Mouse (Mus musculus): Measurements from ENCODE around the gene Hsd3b7. TPM values are rescaled to one million over a fixed set of nuclear protein-coding genes. Genes with fewer than 3 reads are reported as not detected.
"Not testable (repeated sequence)": the region's sequence is repeated elsewhere in the genome, so short reads cannot be mapped to it uniquely, and the experiment has no call there.

The Hsd3b7 gene
- total RNA-seq, 2 experiments from 2014 or later = 26.8 to 31.3 TPM

GRCm38 (mm10) chr7:127773664-127774384, 26.6 kb upstream of the Hsd3b7 start:
- peak; percentile 45 for ATAC-seq (replicated peaks; ENCODE audit: poor library complexity)

GRCm38 (mm10) chr7:127775837-127776236, 24.6 kb upstream of the Hsd3b7 start:
- not testable (repeated sequence) for ATAC-seq (replicated peaks; ENCODE audit: poor library complexity)

GRCm38 (mm10) chr7:127776426-127776825, 24.0 kb upstream of the Hsd3b7 start, which contains the start of gene Setd1a:
Gene Setd1a (plus strand): TSS chr7:127776670.
- ATAC-seq (replicated peaks; ENCODE audit: poor library complexity) = peak; percentile 54

DNA sequence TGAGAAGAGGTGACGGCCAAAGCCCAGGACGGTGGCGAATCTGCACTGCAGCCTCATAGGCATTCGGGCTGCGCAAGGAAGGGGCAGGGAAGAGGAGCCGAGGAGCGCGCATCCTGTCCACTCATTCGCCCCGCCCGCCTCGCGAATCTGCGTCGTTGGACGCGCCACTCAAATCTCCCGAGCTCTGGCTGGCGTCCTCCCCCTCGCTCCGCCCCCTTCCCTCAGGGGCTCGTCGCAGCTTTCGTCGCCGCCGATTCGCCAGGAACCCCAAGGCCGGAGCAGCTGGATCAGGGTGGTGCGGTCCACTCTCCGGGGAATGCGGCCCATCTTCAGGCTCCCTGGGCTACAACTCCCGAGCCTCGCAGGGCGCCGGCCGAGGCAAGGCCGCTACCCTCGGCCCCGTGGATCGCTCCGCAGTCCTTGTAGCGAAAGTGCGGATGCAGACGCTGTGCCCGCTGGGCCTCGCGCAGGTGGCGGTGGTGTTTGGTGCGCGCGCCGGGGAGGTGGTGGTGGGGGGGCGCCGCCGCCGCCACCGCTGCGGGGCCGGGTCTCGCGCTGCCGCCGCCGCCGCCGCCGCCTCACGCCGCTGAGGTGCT, 23.4 kb upstream of the Hsd3b7 start:
- peak; percentile 85 for ATAC-seq (replicated peaks; ENCODE audit: poor library complexity)

DNA sequence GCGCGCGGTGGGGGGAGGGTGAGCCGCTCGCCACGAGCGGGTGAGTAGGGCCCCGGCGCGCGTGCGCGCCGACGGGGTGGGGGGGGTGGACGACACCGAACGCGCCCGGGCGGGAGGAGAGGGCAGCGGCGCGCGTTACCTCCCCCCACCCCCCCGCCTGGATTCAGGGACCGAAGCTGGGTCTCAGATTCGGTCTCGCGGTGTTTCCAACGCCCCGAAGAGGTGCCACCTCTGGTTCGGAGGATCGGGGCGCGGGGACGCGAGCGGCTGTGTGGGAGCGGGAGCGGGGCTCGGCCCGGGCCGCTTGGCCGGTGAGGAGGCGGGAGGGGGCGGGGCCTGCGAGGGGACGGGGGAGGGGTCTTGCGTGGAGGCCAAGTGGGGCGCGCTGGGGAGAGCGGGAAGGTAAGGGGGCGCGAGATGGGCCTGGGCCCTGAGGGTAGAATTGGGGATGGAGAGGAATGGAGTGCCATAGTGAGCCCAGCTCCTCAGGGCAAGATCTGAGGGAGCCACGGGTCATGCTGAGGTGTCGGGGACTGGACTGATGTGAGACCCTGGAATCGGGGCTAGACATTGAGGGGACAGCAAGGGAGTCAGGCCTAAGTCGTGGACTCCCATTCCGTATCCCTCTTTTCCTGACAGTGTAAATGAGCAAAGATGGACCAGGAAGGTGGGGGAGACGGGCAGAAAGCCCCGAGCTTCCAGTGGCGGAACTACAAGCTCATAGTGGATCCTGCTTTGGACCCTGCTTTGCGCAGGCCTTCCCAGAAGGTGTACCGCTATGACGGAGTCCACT, 22.7 kb upstream of the Hsd3b7 start:
- ATAC-seq (replicated peaks; ENCODE audit: poor library complexity) = peak; percentile 7

DNA sequence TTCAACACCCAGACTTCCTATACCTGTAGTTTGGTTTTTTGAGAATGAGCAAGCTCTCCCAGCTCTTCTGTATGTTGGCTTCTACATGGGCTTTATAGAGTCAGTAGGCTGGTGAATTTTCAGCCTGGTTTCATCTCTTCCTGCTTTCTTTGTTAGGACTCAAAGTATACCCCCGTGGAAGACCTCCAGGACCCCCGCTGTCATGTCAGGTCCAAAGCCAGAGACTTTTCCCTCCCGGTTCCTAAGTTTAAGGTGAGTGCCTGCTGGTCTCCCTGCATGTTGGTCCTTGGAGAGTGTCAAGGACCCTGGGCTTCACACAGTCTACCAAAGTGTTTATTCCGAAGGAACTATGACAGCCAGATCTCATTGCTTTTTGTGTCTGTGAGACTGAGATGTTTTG, 22.1 kb upstream of the Hsd3b7 start:
- no peak for ATAC-seq (replicated peaks; ENCODE audit: poor library complexity)

DNA sequence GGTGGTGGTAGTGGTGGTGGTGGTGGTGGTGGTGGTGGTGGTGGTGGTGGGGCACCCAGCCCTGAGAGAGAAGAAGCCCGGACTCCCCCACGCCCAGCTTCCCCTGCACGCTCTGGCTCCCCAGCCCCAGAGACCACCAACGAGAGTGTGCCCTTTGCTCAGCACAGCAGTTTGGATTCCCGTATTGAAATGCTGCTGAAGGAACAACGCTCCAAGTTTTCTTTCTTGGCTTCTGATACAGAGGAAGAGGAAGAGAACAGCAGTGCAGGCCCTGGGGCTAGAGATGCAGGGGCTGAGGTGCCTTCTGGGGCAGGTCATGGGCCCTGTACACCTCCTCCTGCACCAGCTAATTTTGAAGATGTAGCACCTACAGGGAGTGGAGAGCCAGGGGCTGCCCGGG, 15.1 kb upstream of the Hsd3b7 start, which contains the start of gene Gm49388:
Gene Gm49388 (plus strand): TSS at position 301 of the 400 bp plus-strand sequence.
- no peak for ATAC-seq (replicated peaks; ENCODE audit: poor library complexity)

DNA sequence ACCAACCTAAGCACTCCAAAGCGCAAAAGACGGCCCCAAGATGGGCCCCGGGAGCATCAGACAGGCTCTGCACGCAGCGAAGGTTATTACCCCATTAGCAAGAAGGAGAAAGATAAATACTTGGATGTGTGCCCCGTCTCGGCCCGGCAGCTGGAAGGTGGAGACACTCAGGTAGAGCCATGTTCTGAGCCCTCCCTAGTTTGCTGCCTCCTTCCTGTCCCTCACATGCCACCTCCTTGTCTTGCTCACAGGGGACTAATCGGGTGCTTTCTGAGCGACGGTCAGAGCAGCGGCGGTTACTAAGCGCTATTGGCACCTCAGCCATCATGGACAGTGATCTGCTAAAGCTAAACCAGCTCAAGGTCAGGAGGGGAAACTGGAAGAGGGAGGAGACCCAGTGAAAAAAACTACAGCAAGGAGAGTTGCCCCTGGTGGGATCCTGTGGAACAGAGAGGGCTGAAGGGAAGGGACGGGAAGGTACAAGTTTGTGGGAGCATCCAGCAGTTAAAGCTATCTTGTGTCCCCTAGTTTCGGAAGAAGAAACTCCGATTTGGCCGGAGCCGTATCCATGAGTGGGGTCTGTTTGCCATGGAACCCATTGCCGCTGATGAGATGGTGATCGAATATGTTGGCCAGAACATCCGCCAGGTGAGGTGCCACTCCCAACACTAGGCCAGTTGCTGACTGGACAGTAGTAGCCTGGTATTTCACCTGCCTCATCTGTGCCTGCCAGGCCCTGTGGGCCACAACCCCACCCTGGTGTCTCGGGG, 3.1 kb upstream of the Hsd3b7 start:
- no peak for ATAC-seq (replicated peaks; ENCODE audit: poor library complexity)

DNA sequence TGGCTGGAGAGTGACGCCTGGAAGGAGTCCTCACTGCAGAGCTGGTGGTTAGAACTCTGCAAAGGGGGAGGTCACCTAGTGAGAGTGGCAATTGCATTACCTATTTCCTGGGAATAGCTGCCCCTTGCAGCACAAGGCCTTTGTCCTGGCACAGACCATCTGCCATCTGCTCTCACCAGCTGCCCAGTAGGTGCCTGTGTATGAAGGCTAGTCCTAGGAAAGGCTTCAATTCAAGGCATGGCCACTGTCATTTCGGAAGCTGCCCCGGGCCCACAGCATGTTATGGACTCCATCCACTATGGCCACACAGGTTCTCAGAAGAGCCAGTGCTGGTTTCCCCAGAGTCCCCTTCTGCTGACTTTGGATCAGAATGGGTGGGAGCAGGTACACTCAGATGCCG, 1.8 kb upstream of the Hsd3b7 start:
- no peak for ATAC-seq (replicated peaks; ENCODE audit: poor library complexity)

GRCm38 (mm10) chr7:127799211-127799610, 1.2 kb upstream of the Hsd3b7 start:
- no peak for ATAC-seq (replicated peaks; ENCODE audit: poor library complexity)

DNA sequence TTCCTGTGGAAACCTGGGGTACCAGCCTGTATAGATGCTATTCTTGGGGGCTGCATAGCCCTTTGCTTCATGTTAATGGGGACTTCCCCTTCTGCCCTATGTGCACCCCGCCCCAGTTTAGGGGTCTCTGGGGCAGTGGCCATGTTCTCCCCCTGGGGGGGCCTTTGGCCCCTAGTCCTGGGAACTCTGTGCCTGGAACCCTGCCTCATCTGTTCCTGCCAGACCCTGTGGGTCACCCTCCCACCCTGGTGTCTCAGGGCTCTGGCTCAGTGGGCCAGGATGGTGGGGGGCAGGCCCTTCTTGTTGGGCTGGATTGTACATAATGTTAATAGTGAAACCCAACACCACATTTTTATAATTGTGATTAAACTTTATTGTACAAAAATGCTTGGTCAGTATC, 666 bp upstream of the Hsd3b7 start:
- no peak for ATAC-seq (replicated peaks; ENCODE audit: poor library complexity)

- no peak for ATAC-seq (replicated peaks; ENCODE audit: poor library complexity)
Measured at GRCm38 (mm10) chr7:127801010-127801621, 712 bp downstream of the Hsd3b7 start.

GRCm38 (mm10) chr7:127802313-127802712, 1.9 kb downstream of the Hsd3b7 start:
- no peak for ATAC-seq (replicated peaks; ENCODE audit: poor library complexity)

GRCm38 (mm10) chr7:127808821-127809220, 8.4 kb downstream of the Hsd3b7 start:
- no peak for ATAC-seq (replicated peaks; ENCODE audit: poor library complexity)

DNA sequence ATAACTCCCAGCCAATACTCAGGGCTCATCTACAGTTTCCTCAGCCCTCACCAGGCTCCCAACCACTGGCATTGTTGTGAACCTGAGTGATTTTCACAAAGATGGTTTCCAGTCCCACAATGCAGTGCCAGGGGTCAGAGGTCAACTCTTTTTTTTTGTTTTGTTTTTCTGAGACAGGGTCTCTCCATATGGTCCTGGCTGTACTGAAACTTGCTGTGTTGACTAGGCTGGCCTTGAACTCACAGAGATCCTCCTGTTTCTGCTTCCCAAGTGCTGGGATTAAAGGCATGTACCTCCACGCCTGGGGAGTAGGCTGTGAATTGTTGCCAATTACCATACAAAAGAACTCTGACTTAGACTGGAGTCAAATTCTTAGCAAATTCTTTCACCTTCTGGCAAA, 9.4 kb downstream of the Hsd3b7 start:
- no peak for ATAC-seq (replicated peaks; ENCODE audit: poor library complexity)

- no peak for ATAC-seq (replicated peaks; ENCODE audit: poor library complexity)
Measured at GRCm38 (mm10) chr7:127810650-127811049, 10.2 kb downstream of the Hsd3b7 start.

DNA sequence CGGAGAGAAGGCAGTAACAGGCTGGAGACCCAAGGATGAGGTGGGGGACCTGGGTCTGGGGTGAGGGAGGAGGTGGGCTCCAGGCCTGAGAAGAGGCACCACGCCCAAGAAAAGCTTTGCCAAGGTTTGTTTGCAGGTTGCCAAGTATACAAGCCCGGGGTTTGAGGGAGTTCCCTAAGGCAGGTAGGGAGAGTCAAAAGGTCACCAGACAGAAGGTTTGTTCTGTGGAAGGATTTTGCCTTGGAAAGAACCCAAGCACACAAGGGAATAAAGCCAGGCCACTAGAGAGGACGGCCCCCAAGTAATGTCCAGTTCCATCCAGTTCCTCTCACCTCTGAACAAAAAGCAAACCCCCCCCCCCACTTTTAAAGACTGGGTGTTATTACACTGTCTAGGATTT, 10.8 kb downstream of the Hsd3b7 start:
- no peak for ATAC-seq (replicated peaks; ENCODE audit: poor library complexity)

- no peak for ATAC-seq (replicated peaks; ENCODE audit: poor library complexity)
Measured at GRCm38 (mm10) chr7:127812292-127812691, 11.9 kb downstream of the Hsd3b7 start.

GRCm38 (mm10) chr7:127813821-127814220, 13.4 kb downstream of the Hsd3b7 start:
- no peak for ATAC-seq (replicated peaks; ENCODE audit: poor library complexity)

DNA sequence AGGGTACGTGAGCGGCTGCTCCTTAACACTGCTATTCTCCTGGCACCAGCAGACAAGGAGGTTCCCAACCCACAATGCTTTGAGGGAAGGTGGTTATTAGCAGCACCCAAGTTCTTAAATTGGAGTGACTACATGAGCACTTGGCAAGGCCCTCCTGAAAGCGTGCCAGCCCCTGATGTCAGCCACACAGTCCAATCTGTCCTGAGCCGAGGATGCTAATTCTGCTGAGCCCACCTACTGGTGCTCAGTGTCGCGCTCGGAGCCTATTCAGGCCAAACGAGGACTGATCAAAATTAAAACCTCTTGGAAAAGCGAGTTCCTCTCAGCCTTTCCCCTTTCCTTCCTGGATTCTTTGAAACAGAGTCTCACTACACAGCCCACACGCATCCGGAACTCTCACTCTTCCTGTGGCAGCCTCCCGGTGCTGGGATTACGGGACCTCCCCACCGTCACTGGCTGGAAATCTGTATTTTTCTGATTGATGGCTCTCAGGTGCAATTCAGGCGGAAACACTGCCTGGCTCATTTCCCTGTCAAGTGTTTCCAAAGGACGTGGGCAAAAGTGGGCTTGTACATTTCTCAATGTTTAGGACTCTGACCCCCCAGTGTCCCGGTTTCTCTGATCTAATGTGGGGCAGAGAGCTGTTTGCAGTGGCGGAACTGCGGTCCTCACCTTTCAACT, 14.0 kb downstream of the Hsd3b7 start:
- ATAC-seq (replicated peaks; ENCODE audit: poor library complexity) = no peak
